Mouse (Mus musculus): ENCODE measurements around the gene Cacna1d.

Cacna1d gene

DNA sequence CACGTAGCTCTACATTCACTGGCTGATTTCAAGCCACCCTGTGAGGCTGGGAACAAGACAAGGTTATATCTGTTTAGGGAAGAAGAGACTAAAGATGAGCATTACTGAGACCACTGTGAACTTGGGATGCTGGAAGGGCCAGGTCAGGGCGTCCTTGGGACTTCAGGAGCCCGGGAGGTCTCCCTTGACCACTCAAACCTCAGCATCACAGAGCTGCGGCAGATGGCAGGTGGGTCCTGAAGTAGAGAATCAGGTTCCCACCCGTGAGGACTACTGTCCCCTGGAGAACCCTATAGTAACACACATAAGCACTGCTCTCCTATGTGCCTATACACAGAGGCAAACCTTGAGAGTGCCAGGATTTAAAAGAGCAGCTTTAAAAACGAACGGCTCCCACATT lies 323.6 kb downstream of the Cacna1d start:
- no peak for DNase-seq (ENCODE audit: low spot score)

DNA sequence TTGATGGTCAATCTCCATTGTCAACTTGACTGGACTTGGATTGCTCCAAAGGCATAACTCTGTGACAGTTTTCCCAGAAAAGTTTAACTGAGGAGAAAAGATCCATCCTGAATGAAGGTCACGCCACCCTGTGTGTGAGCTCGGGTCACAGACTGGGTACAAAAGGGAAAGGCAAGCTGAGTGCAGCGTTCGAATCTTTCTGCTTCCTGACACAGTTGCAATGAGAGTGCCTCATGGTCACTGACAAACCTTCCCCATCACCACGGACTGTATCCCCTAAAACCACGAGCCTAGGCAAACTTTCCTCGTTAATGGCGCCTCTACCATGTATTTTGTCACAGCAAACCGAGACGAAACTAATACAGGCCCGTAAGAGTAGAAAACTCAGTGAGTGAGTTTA lies 325.2 kb downstream of the Cacna1d start:
- no peak for DNase-seq (ENCODE audit: low spot score)

DNA sequence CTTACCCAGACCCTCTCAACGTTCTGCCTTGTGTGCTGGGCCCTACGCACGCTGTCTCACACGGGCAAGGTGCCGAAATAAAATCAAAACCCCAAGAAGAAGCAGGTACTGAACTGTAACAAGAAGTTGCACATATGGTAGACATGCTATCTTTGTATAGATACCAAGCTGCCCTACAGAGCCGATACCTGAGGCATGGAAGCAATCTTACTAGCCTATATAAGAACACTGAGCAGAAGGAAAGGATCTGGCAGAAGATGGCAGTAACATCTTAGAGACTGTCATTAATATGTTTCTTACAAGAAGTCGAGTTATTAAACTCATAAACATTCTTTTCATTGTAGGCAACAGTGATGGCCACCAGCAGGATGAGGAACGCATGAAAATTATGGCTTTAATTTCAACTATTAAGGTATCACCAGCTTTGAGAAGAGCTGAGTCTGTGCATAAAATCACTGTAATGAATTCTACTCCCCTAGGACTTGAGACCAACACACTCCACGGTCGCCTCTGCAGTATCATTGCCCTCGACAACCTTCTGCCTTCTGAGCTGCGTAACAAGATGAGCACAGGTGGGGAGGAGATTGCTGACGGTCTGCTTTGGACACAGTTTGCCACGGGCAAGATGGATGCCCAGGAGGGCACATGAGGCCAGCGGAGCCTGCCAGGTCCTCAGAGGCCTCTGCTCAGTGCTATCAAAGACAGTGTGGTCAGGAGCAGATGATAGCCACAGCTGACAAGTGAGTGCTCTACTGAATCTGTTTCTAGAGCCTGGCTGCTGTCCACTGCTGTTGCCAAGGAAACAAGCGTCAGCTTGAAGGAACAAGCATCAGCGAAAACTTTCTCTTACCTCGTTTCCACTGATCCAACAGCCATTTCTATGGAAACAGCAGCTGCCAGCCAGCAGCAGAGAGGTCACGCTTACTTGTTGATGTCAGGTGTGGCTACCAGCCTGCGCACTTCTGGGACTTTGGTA lies 327.2 kb downstream of the Cacna1d start:
- no peak for DNase-seq (ENCODE audit: low spot score)

DNA sequence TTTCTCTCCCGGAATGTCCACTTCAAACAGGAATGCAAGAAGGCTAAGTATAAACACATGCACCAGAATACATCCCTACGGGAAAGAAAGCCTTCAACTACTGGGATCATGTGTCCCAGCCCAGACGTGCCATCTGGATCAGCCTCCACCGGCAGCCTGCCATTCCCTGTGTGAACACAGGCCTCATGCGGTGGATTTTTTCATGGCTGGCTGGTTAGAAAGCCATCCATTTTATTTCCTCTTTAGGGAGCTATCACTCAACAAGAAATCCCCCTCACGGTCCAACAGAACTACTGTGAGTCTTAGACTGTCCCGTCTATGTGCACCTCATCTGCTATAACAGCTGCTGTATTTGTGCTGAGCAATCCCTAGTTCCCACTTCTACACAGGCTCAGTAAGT lies 343.5 kb downstream of the Cacna1d start:
- DNase-seq (ENCODE audit: low spot score) = no peak

DNA sequence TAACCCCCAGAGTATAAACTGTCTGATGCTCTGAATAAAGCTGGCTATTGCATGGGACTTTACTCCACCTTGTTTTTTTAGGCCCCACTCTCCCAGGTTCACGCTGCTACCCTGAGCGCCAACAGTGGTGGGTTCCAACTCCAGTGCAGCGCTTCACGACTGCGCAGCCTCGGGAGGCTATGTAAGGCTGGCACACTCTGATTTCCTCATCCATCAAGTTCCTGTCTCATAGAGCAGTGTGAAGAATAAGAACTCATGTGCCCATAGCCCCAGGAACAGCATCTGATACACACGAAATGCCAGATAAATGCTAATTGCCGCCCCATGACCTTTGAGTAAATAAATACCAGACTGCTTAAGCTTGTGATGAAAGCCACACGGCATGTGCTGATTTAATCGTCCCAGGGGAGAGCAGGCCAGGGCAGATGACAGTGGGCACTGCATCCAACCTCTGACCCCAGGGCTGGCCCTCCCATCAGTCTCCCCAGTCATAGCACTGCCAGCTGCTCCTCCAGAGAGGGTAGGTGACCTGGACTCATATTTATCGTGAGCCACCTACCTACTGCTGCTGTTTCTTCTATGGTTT lies 352.8 kb downstream of the Cacna1d start:
- peak; percentile 14 for DNase-seq (ENCODE audit: low spot score)

DNA sequence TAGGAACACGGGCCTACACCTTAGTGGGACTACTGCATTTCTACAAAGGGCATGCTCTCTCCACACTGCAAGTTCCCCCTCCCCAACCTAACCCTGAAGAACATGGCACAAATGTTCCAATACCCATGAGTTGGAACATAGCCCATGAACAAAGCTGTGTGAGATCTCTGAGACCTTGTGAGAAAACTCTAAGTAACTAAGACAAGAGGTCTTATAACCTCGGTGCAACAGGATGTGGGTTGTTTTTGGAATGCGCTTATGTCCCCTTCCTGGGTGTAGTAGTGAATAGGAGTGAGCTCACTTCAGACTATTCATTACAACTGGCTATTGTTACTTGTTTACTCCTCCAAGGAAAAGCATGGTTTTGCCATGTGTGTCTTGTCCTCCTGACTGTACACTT lies 353.3 kb downstream of the Cacna1d start:
- no peak for DNase-seq (ENCODE audit: low spot score)

DNA sequence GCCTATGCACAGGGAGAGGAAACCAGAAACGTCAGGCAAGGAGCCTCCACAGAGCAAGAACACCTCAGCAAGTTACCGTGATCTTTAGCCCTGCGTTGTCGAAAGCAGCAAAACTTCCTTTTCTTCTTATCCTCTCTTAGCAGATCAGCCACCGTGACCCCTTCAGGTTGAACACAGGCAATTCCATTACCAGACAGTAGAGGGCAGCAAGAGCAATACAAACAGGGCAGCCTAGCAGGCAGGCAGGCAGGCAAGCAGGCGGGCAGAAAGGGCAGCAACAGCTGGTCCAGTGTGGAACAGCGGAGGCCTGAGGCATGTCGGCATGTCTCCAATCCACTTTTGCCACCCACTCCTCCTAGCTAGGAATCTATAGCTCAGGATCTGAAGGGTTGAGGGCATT lies 354.3 kb downstream of the Cacna1d start:
- DNase-seq (ENCODE audit: low spot score) = peak; percentile 86

DNA sequence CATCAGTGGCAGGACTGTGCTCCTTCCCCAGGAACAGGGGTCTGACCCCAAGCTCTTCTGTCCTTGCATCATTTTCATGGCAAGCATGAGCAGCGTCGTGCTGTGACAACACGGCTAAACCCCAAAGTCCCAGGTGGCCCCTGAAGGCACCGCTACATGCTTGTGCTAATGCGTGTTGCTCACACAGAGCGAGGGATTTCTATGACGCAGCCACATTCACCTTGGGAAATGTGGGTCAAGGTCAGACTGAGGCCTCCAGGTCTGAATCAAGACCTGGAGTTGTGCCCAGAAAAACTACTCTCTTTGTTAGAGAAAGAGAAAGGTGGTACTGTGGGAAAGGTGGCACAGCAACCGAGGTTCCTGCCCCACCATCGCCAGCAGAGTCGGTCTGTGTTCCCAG lies 355.9 kb downstream of the Cacna1d start:
- no peak for DNase-seq (ENCODE audit: low spot score)

DNA sequence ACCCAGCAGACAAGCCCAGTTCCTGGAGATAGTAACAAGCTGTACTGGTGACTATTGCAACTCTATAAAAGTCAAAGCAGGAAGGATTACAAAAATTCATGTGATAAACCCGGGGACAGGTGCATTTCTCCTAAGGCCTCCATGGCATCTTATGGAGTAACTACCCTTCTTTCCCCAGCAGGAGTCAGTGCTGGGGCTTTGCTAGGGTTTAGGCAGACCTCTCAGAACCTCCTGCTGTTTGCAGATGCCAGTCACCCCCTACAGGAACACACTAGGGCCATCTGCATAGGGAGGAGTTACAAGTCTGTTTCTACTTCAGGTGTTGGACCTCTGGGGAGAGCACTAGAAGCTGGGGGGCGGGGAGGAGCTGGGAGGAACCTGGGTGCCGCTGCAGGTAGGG lies 357.6 kb downstream of the Cacna1d start:
- no peak for DNase-seq (ENCODE audit: low spot score)

DNA sequence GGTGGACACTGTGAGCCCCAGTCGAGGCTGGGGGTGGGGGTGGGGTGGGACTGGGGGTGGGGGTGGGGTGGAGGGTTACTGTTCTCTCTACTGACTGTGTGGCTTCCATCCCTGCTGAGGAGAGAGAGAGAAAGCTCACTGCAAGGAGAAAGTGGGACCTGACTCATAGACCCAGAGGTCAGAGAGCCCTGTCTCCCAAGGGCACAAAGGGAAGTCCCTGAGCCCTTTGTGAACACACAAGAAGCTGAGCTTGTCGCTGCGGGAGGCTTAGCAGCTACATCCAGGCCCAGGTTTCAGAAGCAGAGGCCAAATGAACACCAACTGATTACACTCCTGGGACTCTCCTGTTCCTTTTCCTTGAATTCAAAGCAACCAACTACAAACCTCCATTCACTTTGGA lies 360.0 kb downstream of the Cacna1d start:
- no peak for DNase-seq (ENCODE audit: low spot score)

DNA sequence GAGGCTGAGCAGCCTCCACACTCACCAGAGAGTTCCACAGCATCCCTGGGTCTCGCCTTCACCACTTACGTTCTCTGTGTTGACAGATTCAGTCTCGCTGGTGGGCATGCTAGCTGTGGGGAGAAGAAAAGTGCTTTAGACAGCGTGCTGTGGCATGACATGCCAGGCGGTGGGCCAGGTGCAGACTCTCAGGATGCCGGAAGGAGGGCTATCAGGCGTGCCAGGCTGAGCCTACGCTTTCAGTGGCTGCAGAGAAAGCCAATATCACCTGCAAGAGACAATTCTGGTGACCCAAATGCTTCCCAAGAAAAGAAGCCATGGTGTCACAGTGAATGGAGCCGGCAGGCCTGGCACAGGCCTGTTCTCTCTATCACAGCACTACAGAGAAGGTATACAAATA lies 361.2 kb downstream of the Cacna1d start:
- DNase-seq (ENCODE audit: low spot score) = no peak

DNA sequence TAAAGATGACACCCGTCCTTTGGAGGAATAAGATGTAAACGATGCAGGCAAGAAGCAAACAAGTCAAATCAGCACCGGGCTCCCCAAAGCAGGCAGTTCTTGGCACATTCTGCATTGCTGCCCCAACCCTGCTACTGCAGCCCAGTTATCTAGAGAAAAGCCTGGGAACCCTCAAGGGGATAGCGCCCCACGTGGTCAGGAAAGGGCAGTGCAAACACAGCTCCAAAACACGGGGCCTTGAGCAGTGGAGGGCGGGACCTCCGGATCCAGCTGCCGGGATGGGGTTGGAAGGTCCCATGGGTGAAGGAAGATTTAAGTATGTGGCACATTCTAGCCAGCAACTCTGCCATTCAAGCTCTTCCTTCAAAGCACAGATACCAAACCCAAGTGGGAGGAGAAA lies 361.9 kb downstream of the Cacna1d start:
- DNase-seq (ENCODE audit: low spot score) = no peak

DNA sequence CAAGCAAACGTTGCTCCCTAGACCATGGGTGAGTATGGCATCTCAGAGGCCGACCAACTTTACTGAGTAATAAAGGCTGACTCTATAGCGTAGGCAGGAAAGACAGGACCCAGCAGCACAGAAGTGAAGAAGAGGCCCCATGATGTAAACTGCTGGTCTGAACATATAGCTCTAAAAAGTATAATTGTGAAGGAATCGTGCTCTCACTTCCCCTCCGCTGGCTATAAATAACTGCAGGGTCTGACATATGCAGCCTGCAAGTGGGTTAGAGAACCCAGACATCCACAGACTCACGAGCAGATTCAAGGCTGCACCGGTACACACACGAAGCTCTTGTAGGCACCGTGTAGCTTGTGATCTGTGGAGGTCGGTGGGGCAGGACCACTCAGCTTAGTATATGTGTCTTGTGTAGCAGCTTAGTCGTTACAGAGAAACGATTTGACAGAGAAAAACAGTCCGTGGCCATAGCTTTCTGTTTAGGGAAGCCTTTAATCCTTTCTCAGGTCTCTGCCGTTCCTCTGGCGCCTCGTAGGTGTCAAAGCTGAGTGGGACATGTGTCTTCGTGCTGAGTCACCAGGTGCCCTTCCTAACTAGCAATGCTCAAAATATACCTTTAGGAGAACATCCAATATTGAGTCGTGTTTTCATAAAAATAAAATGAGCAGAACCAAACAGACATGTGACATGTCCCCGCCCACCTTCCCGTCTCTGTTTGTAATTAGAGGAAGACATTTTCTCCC lies 366.1 kb downstream of the Cacna1d start:
- no peak for DNase-seq (ENCODE audit: low spot score)

DNA sequence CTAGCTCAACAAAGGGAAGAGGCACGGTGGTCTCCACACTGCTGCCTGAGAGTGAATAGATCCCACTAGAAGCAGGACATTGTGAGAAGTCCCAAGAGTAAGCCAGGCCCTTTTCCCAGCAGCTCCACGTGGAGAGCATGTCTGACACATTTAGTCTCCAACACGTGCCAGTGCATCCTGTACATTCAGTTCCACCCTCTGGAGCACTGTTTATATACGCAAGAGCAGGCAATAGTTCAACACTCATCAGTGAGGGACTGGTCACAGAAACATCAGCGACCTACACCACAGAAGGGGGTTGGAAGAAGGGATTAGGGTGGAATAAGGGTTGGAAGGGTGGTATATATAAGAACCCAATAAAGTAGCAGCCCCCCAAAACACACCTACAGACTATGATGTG lies 371.2 kb downstream of the Cacna1d start:
- no peak for DNase-seq (ENCODE audit: low spot score)

DNA sequence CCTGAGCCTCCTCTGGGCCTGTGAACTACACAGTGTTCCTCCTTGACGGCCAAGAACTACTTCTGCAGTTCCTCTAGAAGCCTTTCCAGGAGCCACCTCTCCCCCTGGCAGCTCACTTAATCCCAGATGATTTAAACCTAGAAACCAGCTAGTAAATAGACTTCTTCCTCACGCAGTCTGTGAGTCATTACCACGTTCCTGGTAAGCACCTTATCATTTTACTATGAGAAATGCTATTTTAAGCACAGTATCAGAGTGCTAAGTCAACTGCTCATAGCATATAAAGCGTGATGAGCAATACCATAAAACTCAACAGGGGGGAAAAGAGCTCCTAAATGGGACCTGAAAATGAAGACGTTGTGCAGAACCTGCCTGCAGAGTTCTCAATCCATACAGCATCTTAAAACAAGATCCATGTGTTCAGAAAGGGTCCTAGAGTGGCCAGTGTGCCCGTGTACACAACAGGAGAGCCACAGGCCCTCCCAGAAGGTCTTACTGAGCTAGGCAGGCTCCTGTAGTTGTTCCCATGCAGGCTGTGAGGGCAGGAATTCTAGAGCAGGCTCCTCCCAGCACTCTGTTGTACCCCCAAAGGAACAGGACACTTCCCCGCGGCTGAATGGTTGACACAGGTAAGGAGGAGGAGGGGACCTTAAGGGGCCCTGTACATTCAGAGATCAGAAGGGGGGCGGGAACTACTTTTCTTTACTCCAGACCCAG lies 377.7 kb downstream of the Cacna1d start:
- DNase-seq (ENCODE audit: low spot score) = no peak

DNA sequence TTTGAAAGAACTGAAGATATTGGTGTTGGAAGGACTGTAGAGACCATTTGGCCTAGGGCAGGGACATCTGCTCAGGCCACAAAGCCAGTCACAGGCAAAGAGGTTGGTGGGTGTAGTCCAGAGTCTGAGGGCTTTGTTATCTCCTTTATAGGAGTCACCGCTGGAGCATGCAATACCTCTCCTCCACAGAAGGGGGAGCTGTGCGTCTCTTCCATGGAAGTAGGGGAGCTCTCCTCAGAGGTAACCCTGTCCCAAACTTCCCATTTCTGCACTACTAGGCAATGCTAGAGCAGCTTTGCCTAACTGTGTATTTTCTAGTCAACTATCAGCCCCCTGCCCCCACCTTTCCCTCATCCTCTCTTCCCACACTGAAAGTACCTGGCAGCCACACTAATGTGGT lies 382.2 kb downstream of the Cacna1d start:
- no peak for DNase-seq (ENCODE audit: low spot score)

DNA sequence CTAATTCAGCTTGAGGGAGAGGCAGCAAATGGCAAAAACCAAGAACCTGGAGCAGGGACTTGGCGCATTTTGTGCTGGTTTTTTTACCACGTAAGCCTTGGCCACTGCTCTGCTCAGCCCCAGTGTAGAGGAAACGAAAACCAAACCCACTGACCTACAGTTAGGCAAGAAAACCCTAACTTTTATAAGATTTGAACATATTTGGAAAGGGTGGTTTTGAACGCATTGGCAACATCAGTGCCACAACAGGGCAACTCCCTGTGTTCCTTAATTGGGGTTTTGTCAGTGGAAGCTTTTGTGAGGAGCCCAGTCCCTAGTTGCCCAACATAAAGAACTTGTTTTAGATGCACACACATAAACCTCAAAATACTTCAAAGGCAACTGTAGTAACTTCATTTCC lies 384.7 kb downstream of the Cacna1d start:
- no peak for DNase-seq (ENCODE audit: low spot score)

DNA sequence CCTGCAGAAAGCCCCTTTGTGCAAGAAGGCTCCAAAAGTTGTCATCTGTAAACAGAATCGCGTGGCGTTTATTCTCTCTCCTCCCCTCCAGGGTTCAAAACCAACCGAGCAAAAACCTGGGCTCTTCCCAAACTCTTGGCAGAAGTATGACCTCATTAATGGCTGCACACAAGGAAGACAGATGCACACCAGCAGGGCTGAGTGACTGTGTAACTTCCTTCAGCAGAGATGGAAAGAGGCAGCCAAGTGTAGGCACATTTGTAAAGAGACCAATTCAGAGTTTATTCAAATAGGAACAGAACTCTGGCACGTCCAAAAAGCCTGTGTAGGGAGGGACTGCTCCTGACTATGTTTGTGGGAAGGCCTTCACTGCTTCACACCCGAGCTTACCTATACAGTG lies 385.7 kb downstream of the Cacna1d start:
- DNase-seq (ENCODE audit: low spot score) = no peak

DNA sequence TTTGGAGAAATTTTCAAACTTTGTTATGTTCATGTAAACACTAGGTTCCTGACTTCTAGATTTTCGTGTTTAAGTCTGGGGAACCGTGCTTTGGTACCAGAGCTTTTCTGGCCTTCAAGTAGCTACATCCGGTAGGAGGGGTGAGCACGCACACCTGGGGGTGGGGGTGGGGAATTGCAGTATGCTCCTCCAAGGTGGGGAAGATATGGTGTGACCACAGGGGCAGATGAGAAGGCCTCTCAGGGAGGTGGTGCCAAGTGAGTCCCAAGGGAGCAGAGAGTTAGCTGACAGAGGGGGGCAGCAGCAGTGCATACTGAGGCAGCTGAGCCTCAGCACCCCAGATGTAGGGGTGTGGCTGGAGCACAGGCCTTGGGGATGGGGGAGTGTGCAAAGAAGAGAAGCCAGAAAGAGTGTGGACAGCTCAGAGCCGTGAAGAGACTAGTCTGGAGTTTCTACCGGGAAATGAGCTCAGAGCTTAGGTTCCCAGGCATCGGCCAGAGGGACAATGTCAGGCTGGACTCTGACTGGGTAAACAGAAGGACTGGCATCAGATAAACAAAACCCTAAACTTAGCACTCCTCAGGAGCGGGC lies 387.2 kb downstream of the Cacna1d start:
- DNase-seq (ENCODE audit: low spot score) = no peak

DNA sequence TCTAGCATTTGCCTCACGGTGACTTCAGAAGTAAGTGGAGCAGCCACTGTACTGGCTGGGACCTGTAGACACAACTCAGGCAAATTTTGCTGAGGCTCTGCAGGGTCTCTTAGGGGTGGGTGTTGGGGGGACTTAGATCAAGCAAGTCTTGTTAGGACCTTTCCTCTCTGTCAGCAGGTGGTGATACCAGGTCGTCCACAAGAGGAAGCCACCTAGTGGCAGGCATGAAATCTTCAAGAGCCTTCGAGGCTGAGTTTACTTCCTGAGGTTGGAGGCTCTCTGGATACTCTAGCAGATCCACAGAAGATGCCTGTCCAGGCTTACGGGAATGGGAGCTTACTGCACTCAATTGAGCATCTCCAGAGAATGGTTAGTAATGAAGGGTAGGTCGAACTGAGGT lies 394.0 kb downstream of the Cacna1d start:
- DNase-seq (ENCODE audit: low spot score) = peak; percentile 13

DNA sequence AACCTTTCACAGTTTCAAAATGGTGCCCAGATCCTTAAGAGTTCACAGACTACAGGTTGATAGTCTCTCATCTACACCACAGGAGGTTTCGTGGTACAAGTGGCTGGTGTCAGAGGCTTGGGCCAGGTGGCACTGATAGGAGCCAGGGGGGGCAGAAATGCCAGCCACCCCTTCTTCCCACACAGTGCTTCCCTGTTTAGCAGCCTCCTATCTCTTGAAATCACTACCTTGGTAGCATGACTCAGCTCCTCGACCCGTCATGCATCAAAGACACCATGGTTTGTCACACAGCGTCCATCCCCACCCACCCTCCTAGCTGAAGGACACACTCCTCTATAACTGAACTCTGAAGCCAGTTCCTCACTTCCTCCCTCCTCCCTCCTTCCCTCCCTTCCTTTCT lies 398.8 kb downstream of the Cacna1d start:
- DNase-seq (ENCODE audit: low spot score) = no peak

DNA sequence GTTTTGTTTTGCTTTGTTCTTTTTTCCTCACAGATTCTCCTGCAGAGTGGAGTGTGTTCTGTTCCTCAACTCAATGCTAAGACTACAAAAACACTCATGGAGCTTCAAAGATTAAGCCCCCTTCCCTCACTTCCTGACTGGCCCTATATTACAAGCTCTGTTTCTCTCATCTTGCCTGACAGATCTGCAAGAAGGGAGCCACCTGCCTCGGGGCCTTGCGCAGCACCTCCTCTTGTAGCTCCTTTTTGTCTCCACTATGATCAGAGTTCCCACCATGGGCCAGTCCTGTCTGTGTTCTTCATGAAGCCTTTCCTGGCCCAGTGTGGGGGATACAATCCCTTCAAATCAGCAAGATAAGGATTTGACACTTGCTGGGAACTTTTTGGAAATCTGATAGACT lies 399.2 kb downstream of the Cacna1d start:
- no peak for DNase-seq (ENCODE audit: low spot score)
